10 mouse cellular contexts compared by ENCODE assay signal in the genomic region with DNA sequence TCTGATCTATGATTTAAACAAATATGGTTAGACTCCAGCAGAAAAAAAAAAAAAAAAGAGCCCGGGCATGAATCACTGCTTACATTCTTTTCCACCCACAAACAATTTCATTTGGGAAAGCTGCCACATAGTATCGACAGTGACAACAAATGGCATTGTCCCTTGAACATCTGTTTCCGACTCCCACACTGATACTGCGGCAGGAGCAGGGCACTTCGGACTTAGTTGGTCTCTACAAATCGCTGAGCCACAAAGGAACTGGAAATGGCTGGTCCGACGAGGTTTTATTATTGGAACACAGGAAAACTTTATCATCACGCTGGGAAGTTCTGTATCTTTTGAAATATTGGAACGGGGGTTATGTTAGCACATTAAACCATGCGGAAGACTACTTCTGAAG. TPM values are rescaled to one million over a fixed set of nuclear protein-coding genes. Genes with fewer than 3 reads are reported as not detected.
DNase-seq lines count a peak whose midpoint lies in the region; ATAC-seq and TF ChIP-seq lines count a peak whose summit lies in the region.
"Had no signal": no experiment of that assay in that cellular context is flagged by ENCODE, and none has a peak within 500 bp of the region (broad histone marks: within the 10 kb centered on the region; RNA-seq: fewer than 3 reads in every experiment).

No protein-coding gene starts in this region.

- WGBS in lung, postnatal 0 days = 36% methylated on average over 11 of the region's 11 CpGs

- DNase-seq in left cerebral cortex, adult 2 months (ENCODE audit: extremely low spot score in 1 of 2, low spot score in 2 of 2) = peak; percentile 9 to 11
- DNase-seq in left cerebral cortex, adult 11 months (ENCODE audit: low spot score) = no peak
- DNase-seq in heart, postnatal 36 days = peak; percentile 11 to 30
- peak; percentile 57 for DNase-seq in lung, postnatal 0 days (ENCODE audit: low spot score)
- DNase-seq in urinary bladder, postnatal 25 days (ENCODE audit: low spot score) = no peak
- DNase-seq in frontal cortex, postnatal 14 days (ENCODE audit: low spot score in 2 of 2) = no peak
- DNase-seq in spleen, postnatal 10 days (ENCODE audit: low spot score in 2 of 2) = no peak

- TF ChIP-seq CTCF in left cerebral cortex, adult 2 months (IDR thresholded peaks at IDR 0.05) = no peak
- no peak for TF ChIP-seq CTCF in lung, postnatal 0 days (IDR thresholded peaks at IDR 0.05)

- no peak overlapping the region for H3K4me3 ChIP-seq in left cerebral cortex, adult 2 months
- peak overlapping the region; percentile 25; the same call in 1 of the 2 replicates for H3K4me3 ChIP-seq in brown adipose tissue, adult 24 weeks (ENCODE audit: insufficient read depth, low read depth, low read length)
- H3K4me3 ChIP-seq in lung, postnatal 0 days (ENCODE audit: low read depth, low read length) = peak overlapping the region; percentile 12; the same call in 1 of the 2 replicates
- H3K4me3 ChIP-seq: erythroblast, embryonic 14.5 days; liver, embryonic 15.5 days had no signal

- H3K27me3 ChIP-seq in lung, postnatal 0 days (replicated peaks; ENCODE audit: insufficient read depth, low read length) = no peaks in the 10 kb centered on the region
- H3K27me3 ChIP-seq: liver, embryonic 15.5 days had no signal

- intact Hi-C loops in left cerebral cortex, adult 2 months (cut with DNase I) = no loop called here
- intact Hi-C loops in heart, postnatal 36 days (cut with DNase I) = no loop called here

- ATAC-seq in lung, postnatal 0 days = peak; percentile 79

- H3K36me3 ChIP-seq in lung, postnatal 0 days (ENCODE audit: insufficient read depth, low read length) = no peaks in the 10 kb centered on the region
- H3K36me3 ChIP-seq: liver, embryonic 15.5 days had no signal

- no peaks in the 10 kb centered on the region for H3K9me3 ChIP-seq in lung, postnatal 0 days (ENCODE audit: low read length)
- H3K9me3 ChIP-seq: liver, embryonic 15.5 days had no signal

- peak; percentile 53 for TF ChIP-seq EP300 in lung, postnatal 0 days (IDR thresholded peaks at IDR 0.05)

- H3K4me1 ChIP-seq in brown adipose tissue, adult 24 weeks (ENCODE audit: control insufficient read depth, insufficient read depth, insufficient read length, low read length) = peaks cover 2% of the 10 kb centered on the region; the same call in 1 of the 2 replicates
- H3K4me1 ChIP-seq in lung, postnatal 0 days (ENCODE audit: insufficient read depth, low read depth, low read length) = no peaks in the 10 kb centered on the region
- H3K4me1 ChIP-seq: liver, embryonic 15.5 days had no signal

- peak overlapping the region; percentile 27; the same call in 1 of the 2 replicates for H3K4me2 ChIP-seq in lung, postnatal 0 days (replicated peaks; ENCODE audit: low read depth, low read length)
- H3K4me2 ChIP-seq: liver, embryonic 15.5 days had no signal

- no peak overlapping the region for H3K9ac ChIP-seq in lung, postnatal 0 days (replicated peaks; ENCODE audit: low read depth)
- H3K9ac ChIP-seq: liver, embryonic 15.5 days had no signal

- no peak overlapping the region for H3K27ac ChIP-seq in left cerebral cortex, adult 2 months
- no peak overlapping the region for H3K27ac ChIP-seq in brown adipose tissue, adult 24 weeks (replicated peaks; ENCODE audit: low read depth, low read length)
- H3K27ac ChIP-seq in lung, postnatal 0 days (ENCODE audit: low read length) = no peak overlapping the region
- H3K27ac ChIP-seq: liver, embryonic 15.5 days had no signal

RNA-seq across cellular contexts. Expression of gene Nr5a2, which starts 44.8 kb away (rescaled TPM):
- not detected for total RNA-seq in left cerebral cortex, adult 2 months (2021)
- polyA plus RNA-seq in brown adipose tissue, adult 24 weeks (2012; ENCODE audit: insufficient read depth, insufficient read length, missing spikeins) = 0.20 and 1.1 TPM in 2 replicates
- under 1 TPM; 0.58 to 0.92 TPM for total RNA-seq in heart, postnatal 36 days (2021)
- polyA plus RNA-seq in lung, postnatal 0 days (2015; fragmentation: Nextera tagmentation; extraction: Ambion mirVana) = 0.54 and 0.64 TPM in 2 replicates

Comparison
In these comparisons a context has a peak if more than half of its experiments do, and no peak if none do; other contexts are left out.
1. DNase-seq: peak in left cerebral cortex, adult 2 months (2 of 2), heart, postnatal 36 days (2 of 2) and lung, postnatal 0 days (single experiment); none in left cerebral cortex, adult 11 months (single experiment), urinary bladder, postnatal 25 days (single experiment), frontal cortex, postnatal 14 days (0 of 2) and spleen, postnatal 10 days (0 of 2).